Mouse (Mus musculus): ENCODE data around the gene Gm13306. TPM values are rescaled to one million over a fixed set of nuclear protein-coding genes. Genes with fewer than 3 reads are reported as not detected.

The Gm13306 gene
- not detected in 2 replicates for polyA plus RNA-seq (2015; fragmentation: Nextera tagmentation; extraction: Ambion mirVana)

DNA sequence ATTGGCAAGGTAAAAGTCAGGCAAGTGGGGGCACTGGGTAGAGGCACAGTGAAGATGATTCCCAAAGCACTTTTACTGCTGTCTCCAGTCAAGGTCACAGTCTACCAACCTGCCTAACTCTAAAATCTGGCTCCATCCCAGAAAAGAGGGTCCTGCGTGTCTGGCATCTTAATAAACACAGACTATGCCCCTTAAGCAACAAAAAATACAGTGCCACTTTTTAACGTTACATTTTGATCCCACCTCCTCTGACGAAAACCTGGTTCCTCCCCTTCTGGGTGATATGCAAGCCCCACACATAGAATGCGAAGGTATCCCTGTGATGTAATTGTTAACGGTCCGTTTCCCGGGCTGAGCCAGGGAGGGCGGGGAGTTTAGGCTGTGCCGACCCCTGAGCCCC, at the start of gene Gm13306:
Gene Gm13306 (plus strand): TSS at position 301 of the 400 bp plus-strand sequence.

DNA sequence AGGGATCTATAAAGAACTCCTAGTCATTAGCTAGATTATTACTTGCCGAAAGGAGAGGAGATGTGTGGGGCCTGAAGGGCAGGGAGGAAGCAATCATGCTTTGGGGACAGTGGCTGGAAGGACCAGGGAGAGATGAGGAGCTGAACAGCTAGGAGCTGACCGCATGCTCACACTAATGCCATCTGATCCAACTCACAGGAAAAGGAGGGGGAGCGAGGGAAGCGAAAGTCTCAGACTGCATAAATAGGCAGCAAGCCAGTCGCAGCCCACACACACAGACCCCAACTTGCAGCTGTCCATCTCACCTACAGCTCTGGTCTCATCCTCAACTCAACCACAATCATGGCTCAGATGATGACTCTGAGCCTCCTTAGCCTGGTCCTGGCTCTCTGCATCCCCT, 38.7 kb upstream of the Gm13306 start, which contains the start of gene Gm13304:
Gene Gm13304 (plus strand): TSS at position 301 of the 400 bp plus-strand sequence.

DNA sequence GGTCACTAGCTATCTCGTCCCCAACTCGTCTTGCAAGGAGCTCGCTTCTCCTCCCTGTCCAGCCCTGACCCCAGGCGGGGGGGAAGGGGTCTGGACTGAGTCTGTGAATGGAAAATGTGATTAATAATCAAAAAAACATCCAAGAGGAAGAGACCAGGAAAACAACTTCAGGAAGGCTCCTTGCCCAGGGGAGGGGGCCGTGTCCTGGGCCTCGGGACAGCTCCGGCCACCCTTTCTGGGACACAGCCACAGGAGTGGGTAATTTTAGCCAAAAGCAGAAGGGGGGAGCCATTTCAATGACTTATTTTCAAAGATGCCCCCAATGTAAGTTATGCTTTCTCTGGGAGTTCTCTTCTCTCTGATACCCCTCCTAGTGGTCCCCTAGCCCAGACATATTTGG, 15.3 kb downstream of the Gm13306 start, which contains the start of gene Gm13305:
Gene Gm13305 (minus strand): TSS at position 101 of the 400 bp plus-strand sequence.

Other genes starting within 250 kb of the Gm13306 start
- 10.1 and 33.2 TPM in 2 replicates for gene Gm21541, start 249.8 kb upstream of the Gm13306 start, polyA plus RNA-seq (2015; fragmentation: Nextera tagmentation; extraction: Ambion mirVana)
- gene Gm20878, start 211.9 kb upstream of the Gm13306 start, polyA plus RNA-seq (2015; fragmentation: Nextera tagmentation; extraction: Ambion mirVana) = 0.62 and 1.3 TPM in 2 replicates
- gene Fam205a4, start 187.4 kb upstream of the Gm13306 start, polyA plus RNA-seq (2015; fragmentation: Nextera tagmentation; extraction: Ambion mirVana) = 0.05 TPM in 2 replicates
- gene Gm21093, start 118.7 kb upstream of the Gm13306 start, polyA plus RNA-seq (2015; fragmentation: Nextera tagmentation; extraction: Ambion mirVana) = not detected in 2 replicates
- gene Gm3893, start 62.2 kb upstream of the Gm13306 start, polyA plus RNA-seq (2015; fragmentation: Nextera tagmentation; extraction: Ambion mirVana) = not detected in 2 replicates
- 8.6 and 12.2 TPM in 2 replicates for gene Gm13304, start 38.6 kb upstream of the Gm13306 start, polyA plus RNA-seq (2015; fragmentation: Nextera tagmentation; extraction: Ambion mirVana)
- 0.22 and 0.38 TPM in 2 replicates for gene Gm13305, start 15.2 kb downstream of the Gm13306 start, polyA plus RNA-seq (2015; fragmentation: Nextera tagmentation; extraction: Ambion mirVana)
- not detected in 2 replicates for gene Gm10600, start 87.2 kb downstream of the Gm13306 start, polyA plus RNA-seq (2015; fragmentation: Nextera tagmentation; extraction: Ambion mirVana)
- not detected in 2 replicates for gene Ccl21b, start 102.3 kb downstream of the Gm13306 start, polyA plus RNA-seq (2015; fragmentation: Nextera tagmentation; extraction: Ambion mirVana)
- gene Gm21953, start 140.8 kb downstream of the Gm13306 start, polyA plus RNA-seq (2015; fragmentation: Nextera tagmentation; extraction: Ambion mirVana) = not detected in 2 replicates
- not detected in 2 replicates for gene Fam205a3, start 164.9 kb downstream of the Gm13306 start, polyA plus RNA-seq (2015; fragmentation: Nextera tagmentation; extraction: Ambion mirVana)

All from spleen, postnatal 0 days (tissue).